Mouse (Mus musculus) kidney, adult 2 months (tissue): ENCODE results near the gene Kif16b.

ENCODE experiments used
- CTCF ChIP-seq: fragments of 200-500 bp; conservative IDR thresholded peaks from 2 replicates; pipeline ENCODE4 v1.5.1; 2011; ENCODE audit warnings: low read depth, mild to moderate bottlenecking, control low read depth, low read length, moderate library complexity, mixed read lengths; ENCODE audit not compliant: insufficient read depth, insufficient read length
- POLR2A ChIP-seq: fragments of 200-500 bp; IDR thresholded peaks from one replicate; pipeline ENCODE4 v1.6.1; 2011; ENCODE audit warnings: low read depth, low read length, control low read depth

DNA sequence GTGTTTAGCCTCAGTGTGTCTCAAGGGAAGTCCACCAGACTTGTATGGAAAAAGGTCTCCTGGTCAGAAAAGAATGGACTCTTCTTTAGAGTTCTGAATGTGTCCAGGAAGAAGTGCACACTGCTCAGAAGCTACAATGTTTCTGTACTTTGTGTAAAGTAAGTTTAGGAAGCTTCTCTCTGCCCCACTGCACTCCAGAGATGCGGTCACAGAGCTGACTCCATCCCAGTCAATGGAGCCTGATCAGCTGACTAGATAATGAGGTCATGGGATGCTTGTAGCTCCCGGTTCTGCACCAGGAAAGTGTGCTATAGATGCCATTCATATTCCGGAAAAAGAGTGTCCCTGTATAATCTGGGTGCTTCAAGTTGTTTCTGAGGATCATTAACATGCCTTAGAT is 7.9 kb upstream of the Kif16b start:
- TF ChIP-seq CTCF (no peak), POLR2A (no peak)
